Mouse (Mus musculus) left cerebral cortex, postnatal 14 days (tissue): ENCODE measurements around the gene Tsc2. TPM values are rescaled to one million over a fixed set of nuclear protein-coding genes. Genes with fewer than 3 reads are reported as not detected.
A peak's percentile ranks its signal among the peaks of the same experiment; 100 is the strongest.

Source experiments
- DNase-seq, 2 experiments: peaks; one replicate each; pipeline ENCODE4 v3.0.0; 2021 to 2022; ENCODE audit warnings: low spot score in 2 of 2, mixed read lengths in 1 of 2
- intact Hi-C: fragments of 180-260 bp; cut with DNase I; formaldehyde crosslinking; loops from one replicate; pipeline ENCODE4 v1.15.1; 2025
- total RNA-seq, 2 experiments: library from RNA; stranded (reverse); gene quantifications; 2 replicates each; pipeline ENCODE4 v1.2.3; 2021

Gene Tsc2
- total RNA-seq, 2 experiments from 2014 or later, result 122 to 130 TPM

GRCm38 (mm10) chr17:24633831-24634230 lies 1.4 kb upstream of the Tsc2 start:
- intact Hi-C loops, result loop anchor here (5.0 kb wide), 1 partner anchor 33 kb away; the partner anchor contains the start of gene Zfp598
- no peak for DNase-seq

GRCm38 (mm10) chr17:24632813-24633449 lies 501 bp upstream of the Tsc2 start:
- intact Hi-C loops, result loop anchor here (5.0 kb wide), 1 partner anchor 34 kb away; the partner anchor contains the start of gene Zfp598
- no peak for DNase-seq

GRCm38 (mm10) chr17:24630072-24630471 lies 2.4 kb downstream of the Tsc2 start:
- intact Hi-C loops, result loop anchor here (5.0 kb wide), 1 partner anchor 37 kb away; the partner anchor contains the start of gene Zfp598
- peak in 1 of 2 experiments; percentile 46 for DNase-seq

GRCm38 (mm10) chr17:24628646-24629045 lies 3.8 kb downstream of the Tsc2 start:
- intact Hi-C loops, result no loop called here
- DNase-seq, result peak; percentile 58 to 76

- intact Hi-C loops, result no loop called here
- DNase-seq, result no peak
Measured at GRCm38 (mm10) chr17:24625472-24625871, 7.0 kb downstream of the Tsc2 start.

- intact Hi-C loops, result no loop called here
- DNase-seq, result no peak
Measured at GRCm38 (mm10) chr17:24617561-24618194, 14.8 kb downstream of the Tsc2 start.

- intact Hi-C loops, result no loop called here
Measured at GRCm38 (mm10) chr17:24610711-24611110, 21.7 kb downstream of the Tsc2 start.

GRCm38 (mm10) chr17:24608874-24609273 lies 23.6 kb downstream of the Tsc2 start:
- intact Hi-C loops, result no loop called here
- DNase-seq, result no peak

More at GRCm38 (mm10) chr17:24610711-24611110, 21.7 kb downstream of the Tsc2 start:
- no peak for DNase-seq

- no peak for DNase-seq
- intact Hi-C loops, result no loop called here
Measured at GRCm38 (mm10) chr17:24608370-24608769, 24.1 kb downstream of the Tsc2 start.

- DNase-seq, result no peak
- intact Hi-C loops, result no loop called here
Measured at GRCm38 (mm10) chr17:24604557-24604956, 27.9 kb downstream of the Tsc2 start.

GRCm38 (mm10) chr17:24603961-24604360 lies 28.5 kb downstream of the Tsc2 start:
- no peak for DNase-seq
- intact Hi-C loops, result no loop called here

GRCm38 (mm10) chr17:24600502-24600901 lies 31.9 kb downstream of the Tsc2 start:
- DNase-seq, result no peak
- intact Hi-C loops, result no loop called here

- intact Hi-C loops, result no loop called here
- no peak for DNase-seq
Measured at GRCm38 (mm10) chr17:24597989-24598388, 34.4 kb downstream of the Tsc2 start.

GRCm38 (mm10) chr17:24596471-24597183 lies 35.8 kb downstream of the Tsc2 start:
- DNase-seq, result no peak
- intact Hi-C loops, result no loop called here

- intact Hi-C loops, result no loop called here
- no peak for DNase-seq
Measured at GRCm38 (mm10) chr17:24596073-24596466, 36.4 kb downstream of the Tsc2 start.

GRCm38 (mm10) chr17:24595126-24596072 lies 37.0 kb downstream of the Tsc2 start:
- intact Hi-C loops, result no loop called here
- DNase-seq, result no peak

GRCm38 (mm10) chr17:24593992-24594890 lies 38.2 kb downstream of the Tsc2 start:
- DNase-seq, result no peak
- intact Hi-C loops, result no loop called here

GRCm38 (mm10) chr17:24593248-24593647 lies 39.2 kb downstream of the Tsc2 start:
- DNase-seq, result no peak
- intact Hi-C loops, result no loop called here
